Mouse (Mus musculus) lung, adult 18-20 months (tissue): Measurements from ENCODE around the gene Atcay.
"Not testable (repeated sequence)": the region's sequence is repeated elsewhere in the genome, so short reads cannot be mapped to it uniquely, and the experiment has no call there.

Experiments
- DNase-seq, 2 experiments: peaks; one replicate each; pipeline ENCODE4 v3.0.0; 2022; ENCODE audit warnings: mixed read lengths in 2 of 2

Atcay gene

DNA sequence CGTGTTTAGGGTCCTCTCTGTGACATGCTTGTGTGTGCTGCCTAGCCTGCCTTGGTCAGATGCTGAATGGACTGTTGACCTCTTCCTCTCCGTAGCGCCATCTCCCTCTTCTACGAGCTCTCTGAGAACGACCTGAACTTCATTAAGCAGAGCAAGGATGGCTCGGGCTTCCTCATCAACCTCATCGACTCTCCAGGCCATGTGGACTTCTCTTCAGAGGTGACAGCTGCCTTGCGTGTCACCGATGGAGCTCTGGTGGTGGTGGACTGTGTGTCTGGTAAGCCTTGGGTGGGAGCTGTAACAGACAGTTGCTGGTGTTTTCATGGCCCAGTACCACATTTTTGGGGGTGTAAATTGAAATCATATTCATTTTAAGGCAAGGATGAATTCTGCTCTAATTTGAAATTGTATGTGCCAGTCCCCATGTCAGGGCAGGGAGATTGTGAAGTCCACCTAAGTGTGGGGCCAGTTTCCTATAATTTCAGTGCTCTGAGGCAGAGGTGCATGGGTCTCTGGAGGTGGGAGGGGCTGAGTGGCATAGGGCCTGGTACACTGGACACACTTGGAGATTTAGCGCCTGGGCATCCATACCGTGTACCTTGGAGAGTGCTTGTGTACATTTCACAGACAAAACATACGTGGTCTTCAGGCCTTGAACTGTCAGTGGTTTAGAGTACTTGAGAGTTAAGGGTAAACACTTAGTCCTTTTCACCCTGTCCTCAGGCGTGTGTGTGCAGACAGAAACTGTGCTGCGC lies 52.5 kb downstream of the Atcay start:
- no peak for DNase-seq

DNA sequence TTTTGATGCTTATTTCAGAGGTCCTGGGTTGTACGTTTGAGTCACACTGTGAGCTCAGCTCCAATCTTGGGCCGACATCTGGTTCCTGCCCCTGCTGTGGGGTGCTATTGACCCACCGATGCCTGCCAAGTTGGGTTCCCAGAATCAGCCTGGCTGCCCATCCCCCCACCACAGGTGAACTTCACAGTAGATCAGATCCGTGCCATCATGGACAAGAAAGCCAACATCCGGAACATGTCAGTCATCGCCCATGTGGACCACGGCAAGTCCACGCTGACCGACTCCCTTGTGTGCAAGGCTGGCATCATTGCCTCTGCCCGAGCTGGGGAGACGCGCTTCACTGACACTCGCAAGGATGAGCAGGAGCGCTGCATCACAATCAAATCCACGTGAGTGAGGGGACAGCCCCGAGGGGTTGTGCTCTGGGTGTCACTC lies 53.1 kb downstream of the Atcay start:
- DNase-seq, result no peak

DNA sequence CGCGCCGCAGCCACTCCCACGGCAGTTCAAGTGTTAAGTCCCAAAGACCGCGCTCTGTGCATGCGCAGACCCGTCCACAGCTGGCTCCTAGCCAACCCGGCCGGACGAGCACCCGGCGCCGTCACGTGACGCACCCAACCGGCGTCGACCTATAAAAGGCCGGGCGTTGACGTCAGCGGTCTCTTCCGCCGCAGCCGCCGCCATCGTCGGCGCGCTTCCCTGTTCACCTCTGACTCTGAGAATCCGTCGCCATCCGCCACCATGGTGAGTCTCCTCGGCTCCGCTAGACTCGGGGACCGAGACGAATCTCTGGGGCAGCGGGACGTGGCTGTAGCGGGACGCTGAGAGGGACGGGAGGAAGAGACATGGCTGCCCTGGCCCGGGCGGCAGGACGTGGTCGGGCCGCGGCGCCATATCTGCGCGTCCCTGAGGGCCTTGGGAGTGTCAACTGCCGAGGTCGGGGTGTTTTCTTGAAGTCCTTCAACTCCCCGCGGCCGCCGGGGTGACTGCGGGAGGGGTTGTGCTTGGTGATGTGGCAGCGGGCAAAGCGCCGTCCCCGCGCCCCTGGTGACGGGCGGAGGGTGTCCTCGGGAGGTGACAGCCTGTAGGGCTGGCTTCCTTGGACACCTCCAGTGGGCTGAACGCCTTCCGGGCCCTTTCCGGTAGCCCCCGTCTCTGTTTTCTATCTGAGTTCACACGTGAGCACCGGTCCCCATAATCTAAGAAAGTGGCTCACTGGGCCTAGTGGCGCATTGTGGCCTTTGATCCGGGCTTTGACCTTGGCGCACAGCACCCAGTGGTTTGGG lies 54.0 kb downstream of the Atcay start, which contains the start of gene Eef2:
Gene Eef2, plus strand, starts transcription at position 166 of the 806 bp plus-strand sequence.
- peak; percentile 98 to 99 for DNase-seq

DNA sequence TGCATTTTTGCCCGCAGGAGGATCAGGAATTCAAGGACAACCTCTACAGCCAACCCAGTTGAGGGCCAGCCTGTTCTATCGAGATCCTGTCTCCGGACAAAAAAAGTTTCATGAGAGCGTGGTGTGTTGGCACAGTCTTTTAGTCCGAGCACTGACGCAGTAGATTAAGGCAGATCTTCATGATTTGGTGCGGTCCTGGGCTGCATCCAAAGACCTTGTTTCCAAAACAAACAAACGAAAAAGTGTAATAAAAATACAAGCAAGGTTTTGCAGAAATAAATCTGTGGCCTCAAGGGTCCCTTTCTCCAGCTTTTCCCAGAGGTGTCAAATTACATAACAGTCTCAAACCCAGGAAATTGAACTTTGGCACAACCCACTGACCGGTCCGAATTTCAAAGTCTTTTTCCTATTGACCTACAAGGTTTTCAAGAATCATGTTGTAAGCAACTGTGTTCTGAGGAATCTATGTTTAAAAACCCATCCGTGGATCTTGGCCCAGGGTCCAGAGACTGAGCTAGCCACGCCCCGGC lies 54.6 kb downstream of the Atcay start:
- DNase-seq, result peak in 1 of 2 experiments; percentile 51

DNA sequence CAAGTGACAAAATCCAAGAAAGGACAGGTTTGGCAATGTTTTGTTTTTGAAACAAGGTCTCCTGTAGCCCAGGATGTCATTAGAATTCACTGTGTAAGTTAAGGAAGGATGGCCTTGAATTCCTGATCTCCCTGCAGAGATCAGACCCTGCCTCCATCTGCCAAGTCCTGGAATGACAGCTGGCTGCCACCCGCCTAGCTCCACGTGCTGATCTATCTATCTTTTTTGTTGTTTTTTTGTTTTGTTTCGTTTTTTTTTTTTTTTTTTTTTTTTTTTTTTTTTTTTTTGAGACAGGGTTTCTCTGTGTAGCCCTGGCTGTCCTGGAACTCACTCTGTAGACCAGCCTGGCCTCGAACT lies 55.3 kb downstream of the Atcay start:
- DNase-seq, result not testable (repeated sequence)

DNA sequence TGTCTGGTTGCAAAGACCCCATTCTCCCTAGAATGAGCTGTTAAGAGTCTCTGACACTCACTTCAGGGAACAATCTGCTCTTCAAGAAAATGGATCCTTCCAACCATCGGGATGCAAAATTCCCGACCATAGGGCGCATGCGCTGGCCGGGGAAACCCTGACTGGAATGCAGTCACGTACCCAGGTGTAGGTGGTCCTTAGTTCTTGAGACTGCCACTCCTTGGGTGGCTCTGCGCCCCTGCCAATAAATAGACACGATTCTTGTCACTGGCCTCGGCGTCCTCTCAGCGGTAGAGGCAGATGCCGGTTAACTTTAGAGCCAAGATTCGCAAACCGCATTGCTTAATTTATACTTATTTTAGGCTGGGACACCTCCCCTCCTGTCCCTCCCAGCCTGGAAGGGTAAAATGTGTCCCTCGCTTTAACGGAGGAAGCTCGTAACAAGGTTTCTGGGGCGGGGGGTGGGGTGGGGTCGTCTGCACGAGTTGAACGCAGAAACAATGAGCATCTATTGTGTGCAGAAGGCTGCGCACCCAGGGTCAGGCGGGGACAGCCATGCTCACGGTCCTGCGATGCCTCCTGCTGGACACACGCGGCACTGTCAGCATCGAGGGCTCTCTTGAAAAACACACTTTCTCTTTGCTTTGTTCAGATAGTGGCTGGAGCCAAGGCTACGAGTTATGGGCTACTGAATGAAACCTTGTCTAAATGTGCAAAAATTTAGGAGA lies 55.9 kb downstream of the Atcay start:
- peak; percentile 86 to 90 for DNase-seq

DNA sequence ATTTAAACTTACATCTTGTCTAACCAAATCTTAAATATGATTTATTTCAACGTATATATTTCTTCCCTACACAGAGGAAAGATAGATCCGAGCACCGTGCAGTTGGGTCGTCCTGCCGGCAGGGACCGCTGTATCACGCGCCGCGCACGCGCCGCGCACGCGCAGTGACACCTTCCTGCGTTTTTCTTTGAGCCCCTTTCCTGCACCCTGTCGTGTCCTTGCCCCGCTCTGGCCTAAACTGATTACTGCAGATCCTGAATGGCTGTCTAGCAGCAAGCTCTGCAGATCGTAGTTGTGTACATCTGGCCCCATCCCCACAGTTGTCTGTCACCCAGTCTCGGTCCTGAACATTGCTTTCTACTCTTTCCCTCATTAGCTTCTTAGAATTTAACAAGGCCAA lies 57.5 kb downstream of the Atcay start:
- peak; percentile 76 to 78 for DNase-seq

DNA sequence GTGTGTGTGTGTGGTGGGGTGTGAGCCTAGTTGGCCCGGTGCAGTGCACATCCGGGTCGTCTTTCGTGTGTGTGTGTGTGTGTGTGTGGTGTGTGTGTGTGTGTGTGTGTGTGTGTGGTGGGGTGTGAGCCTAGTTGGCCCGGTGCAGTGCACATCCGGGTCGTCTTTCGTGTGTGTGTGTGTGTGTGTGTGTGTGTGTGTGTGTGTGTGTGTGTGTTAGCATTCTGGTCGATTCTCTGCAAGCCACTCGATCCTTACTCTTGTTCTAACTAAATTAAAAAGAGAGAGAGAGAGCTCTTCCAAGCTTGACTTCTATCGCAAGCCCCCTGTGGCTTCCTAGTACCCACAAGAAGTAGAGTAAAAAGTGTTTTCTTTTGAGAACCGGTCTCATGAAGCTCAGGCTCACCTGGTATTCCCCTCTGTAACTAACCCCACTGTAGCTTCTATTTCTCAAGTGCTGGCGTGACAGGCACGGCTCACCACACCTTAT lies 61.2 kb downstream of the Atcay start:
- DNase-seq, result not testable (repeated sequence)

DNA sequence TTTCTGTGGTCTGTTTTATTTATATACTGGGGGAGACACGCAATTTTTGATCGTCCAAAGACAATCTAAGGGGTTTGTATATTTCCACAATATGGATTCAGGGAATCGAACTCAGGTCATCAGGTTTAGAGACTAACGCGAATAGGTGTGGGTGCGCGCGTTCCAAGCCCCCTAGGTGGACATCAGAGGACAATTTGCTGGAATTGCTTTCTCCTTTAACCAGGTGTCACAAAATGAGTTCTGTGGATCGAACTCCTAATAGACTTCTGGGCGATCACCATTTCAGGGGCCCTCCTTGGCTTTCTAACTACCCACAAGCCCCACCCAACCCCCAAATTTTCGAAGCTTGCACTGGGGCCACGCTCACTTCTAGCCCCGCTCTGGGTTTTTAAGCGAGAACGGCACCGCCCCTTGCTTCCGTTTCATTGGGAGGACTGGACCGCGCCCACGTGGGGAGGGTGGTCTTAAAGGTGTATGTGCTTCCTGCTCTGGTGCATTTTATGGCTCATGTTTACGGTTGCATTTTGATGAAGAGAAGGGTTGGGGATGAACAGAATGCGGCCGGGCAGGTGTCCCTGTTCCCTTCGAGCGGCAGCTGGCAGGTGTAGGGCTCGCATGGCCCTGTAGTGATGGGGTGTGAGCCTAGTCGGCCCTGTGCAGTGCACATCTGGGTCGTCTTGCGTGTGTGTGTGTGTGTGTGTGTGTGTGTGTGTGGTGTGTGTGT lies 62.0 kb downstream of the Atcay start:
- peak; percentile 90 to 93 for DNase-seq

DNA sequence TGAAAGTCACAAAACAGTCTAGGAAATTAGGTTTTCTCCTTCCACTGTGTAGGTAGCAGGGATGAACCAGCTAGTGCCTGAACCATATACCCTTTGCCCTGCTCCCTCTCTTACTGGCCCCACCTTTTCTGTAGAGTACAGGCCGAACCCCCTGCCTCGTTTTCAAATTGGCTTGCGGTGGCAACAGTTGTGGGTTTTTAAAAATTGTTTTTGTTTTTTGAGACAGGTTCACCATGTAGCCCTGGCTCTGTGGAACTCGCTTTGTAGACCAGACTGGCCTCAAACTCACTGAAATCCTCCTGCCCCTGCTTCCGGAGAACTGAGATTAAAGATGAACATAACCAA lies 62.6 kb downstream of the Atcay start:
- DNase-seq, result no peak

DNA sequence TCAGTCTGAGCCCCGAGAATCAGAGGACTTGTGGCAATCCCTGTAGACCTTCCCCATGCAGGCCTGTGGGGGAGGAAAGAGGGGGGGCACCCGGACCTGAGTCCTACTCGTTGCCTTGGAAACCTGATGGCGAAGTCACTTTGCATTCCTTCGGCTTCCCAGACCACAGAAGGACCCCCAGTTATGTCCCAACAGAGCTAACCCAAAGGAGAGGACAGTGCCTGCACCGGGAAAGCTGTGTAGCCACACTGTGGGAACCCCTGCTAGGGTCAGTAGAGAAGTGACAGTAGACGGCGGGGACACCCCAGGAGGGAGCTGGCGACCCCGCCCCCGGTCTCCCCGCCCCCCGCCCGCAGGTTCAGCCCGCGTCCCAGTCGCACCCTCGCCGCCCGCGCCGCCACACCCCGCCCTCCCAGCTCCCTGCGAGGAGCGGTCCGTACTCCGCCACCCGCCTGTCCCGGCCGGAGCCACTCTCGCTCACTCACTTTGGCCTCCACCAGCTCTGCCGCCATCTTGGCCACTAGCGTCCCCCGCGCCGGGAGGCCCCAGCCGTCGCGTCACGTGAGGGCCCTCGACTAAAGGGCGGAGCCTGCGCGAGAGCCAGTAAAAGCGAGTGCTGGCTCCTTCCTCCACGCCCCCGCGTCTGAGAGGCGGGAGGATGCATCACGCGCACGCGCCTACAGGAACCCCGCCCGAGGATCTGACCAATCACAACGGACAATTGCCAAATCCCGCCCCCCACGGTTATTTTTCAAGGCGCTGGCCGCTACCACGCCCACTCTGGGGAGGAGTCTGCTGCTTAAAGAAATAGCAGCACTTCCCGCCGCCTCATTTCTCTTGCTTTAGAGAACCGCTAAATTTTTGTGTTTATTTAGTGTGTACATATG lies 63.2 kb downstream of the Atcay start, which contains the start of gene Pias4:
Gene Pias4, minus strand, starts transcription at position 724 of the 887 bp plus-strand sequence.
- DNase-seq, result peak; percentile 100

DNA sequence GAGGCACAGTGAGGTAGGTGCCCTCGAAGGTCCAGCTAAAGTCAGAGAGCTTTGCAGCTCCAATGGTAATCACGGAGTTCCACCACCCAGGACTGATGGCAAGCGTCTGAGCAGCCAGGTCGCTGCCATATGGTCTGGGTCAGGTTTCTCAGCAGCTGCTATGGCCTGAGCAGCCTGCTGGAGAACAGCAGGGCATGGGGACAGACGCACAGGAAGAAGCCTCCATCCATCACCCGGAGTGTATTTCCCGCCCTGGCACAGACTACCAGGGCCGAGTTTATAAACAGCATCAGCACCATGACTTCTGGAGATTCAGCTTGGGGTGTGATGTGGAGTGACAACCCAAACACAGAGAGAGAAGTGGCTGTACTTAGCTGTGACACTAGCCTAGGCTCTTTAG lies 65.5 kb downstream of the Atcay start:
- DNase-seq, result peak in 1 of 2 experiments; percentile 53

DNA sequence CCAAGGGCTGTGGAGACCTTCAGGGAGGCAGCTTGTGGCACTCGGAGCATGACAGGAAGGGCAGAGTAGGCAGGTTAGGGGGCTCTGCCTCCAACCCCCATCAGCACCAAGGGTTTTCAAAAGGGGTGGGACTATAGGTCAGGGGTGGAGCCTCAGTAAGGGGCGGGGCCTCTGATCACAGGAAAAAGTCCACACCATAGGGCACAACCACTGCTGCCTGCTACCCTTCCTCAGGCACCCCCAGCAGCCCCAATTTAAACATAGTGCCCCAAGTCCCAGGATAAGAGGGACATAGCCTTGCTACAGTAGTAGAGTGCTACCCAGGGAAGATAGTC lies 68.3 kb downstream of the Atcay start:
- no peak for DNase-seq

DNA sequence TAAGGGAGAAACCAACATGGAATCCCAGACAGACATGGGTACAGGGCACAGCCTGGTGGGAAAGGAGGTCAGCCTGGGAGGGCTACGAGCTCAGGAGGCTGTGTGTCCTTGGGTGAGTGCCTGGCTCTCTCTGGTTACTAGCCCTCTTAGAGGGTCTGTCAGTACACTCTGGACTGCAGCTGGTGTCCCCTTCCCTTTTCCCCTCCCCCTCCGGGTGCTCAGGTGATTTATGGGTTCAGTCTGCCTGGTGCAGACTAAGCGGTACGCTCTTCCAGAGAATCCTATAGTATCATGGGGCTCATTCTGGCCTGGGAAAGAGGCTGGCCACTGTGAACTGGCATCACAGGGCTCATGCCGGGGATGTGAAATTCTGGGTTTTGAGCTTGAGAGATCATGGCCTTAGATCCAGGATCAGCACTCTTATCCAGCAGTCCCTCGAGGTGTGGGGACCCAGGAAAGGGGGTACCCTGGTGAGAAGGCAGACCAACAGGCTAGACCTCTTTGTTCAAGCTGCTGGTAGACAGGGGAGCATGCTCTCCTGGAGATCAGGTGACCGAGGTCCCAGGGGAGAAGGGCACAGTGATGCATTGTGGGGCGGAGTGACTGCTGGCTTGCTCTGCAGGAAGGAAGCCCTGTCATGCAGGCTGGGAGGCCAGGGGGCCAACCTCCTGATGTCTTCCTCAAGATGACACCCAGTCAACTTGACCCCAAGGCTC lies 68.9 kb downstream of the Atcay start:
- DNase-seq, result no peak

DNA sequence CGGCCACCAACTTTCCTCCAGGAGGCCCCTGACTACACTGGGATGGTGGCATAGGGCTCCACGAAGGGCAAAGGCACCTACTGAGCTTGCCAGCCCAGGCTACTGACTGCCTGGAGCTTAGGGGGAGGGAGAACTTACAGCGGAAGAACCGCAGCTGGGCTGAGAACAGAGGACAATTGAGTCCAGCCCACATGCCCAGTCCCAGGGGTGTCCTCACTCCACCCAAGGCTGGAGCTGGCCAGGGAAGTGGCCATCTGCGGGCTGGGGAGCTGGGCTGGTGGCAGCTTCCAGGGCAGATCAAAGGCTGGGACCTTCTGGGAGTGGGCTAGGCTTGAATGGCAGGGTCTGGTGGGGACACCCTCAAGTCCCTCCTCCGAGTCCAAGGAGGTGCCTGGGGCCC lies 75.9 kb downstream of the Atcay start:
- DNase-seq, result no peak
